Mouse (Mus musculus) MEL-GATA-1-ER (cell line): ENCODE results near the gene Bcat2.
"Not testable (repeated sequence)": the region's sequence is repeated elsewhere in the genome, so short reads cannot be mapped to it uniquely, and the experiment has no call there.

Source experiments
- DNase-seq: peaks from one replicate; pipeline ENCODE4 v3.0.0-alpha.2; 2012; ENCODE audit warnings: low read depth; ENCODE audit errors: extremely low read depth

The Bcat2 gene

DNA sequence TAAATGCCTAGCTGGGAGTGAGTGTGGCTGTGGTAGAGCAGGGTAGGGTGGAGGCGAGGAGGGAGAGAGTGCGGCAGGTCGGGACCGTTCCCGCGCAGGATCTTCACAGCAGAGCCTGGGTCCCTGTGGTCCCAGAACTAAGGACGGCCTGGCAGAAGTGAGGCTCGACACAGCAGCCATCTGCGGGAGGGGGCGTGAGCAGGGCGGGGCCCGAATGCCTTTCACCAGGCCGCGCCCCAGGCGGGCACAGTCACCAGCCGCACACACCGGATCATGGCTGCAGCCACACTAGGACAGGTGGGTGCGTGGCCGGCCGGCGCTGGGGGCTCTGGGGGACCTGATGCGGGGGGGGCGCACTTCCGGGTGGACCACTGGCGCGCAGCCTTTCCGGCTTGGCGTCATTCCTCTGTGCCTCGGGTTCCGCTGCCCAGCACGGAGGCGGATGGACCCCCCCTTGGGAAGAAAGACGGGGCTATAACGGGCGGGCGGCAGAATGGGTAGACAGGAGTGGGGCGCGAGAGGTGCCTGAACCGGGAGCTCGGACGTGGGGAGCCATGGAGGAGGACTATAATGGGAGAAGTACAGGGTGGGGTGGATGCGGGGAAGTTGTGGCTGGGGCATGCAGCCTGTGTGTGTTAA, at the start of gene Bcat2:
TSS of gene Bcat2 (plus strand) at position 51 of the 639 bp plus-strand sequence.
- DNase-seq: no peak

DNA sequence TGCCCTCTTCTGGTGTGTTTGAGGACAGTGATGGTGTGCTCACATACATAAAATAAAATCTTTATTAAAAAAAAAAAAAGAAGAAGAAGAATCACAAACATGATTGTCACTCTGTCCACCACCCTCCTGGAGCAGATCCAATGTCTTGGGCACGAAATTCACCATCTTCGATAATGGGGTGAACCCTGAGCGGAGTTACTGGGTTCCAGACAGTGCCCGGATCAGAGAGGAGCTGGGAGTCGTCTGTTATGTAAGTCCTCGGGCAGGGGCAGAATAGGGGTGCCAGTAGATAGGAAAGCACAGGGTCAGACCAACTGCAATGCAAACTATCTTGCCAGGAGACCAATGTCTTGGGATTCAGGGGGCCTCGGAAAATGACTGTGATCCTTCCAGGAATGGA, 49.3 kb upstream of the Bcat2 start:
- no peak for DNase-seq

DNA sequence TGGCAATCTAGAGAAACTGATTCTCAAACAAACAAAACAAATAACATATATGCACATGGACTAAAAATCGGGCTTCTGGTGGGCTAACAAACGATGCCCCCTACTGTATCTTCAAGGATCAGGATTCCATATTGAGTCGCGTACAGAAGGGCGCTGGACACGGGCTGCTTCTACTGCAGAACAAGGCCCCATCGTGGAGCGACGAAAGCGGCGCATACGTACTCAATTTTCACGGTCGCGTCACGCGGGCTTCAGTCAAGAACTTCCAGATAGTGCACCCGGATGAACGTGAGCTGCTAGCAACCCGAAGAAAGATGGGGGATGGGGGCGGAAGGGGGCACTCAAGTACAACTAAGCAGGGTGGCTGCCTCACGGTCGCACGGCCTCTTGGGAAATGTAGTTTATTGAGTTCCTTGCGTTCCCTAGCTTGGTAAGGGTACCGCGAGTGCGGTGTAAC, 48.2 kb upstream of the Bcat2 start:
- peak; percentile 88 for DNase-seq

DNA sequence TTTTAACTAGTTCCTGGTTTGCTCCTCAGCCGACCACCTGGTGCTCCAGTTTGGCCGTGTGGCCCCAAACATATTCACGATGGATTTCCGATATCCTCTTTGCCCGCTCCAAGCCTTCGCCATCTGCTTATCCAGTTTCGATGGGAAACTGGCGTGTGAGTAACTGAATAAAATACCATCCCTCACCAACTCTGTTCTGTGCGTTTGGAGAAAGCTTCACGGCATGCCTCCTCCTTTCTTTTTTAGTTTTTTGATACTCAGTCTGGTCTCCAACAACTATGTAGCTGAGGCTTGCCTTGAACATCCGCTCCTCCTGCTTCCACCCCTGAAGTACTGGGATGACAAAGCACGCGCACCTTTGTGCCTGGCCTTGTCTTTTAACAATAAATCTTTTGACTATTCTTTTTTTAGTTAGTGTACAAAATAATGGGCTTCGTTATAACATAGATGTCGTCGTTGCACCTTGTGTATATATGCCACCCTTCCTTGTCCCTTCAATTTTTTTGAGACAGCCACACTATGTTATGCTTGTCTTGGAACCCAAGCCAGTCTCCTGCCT, 47.7 kb upstream of the Bcat2 start:
- no peak for DNase-seq

DNA sequence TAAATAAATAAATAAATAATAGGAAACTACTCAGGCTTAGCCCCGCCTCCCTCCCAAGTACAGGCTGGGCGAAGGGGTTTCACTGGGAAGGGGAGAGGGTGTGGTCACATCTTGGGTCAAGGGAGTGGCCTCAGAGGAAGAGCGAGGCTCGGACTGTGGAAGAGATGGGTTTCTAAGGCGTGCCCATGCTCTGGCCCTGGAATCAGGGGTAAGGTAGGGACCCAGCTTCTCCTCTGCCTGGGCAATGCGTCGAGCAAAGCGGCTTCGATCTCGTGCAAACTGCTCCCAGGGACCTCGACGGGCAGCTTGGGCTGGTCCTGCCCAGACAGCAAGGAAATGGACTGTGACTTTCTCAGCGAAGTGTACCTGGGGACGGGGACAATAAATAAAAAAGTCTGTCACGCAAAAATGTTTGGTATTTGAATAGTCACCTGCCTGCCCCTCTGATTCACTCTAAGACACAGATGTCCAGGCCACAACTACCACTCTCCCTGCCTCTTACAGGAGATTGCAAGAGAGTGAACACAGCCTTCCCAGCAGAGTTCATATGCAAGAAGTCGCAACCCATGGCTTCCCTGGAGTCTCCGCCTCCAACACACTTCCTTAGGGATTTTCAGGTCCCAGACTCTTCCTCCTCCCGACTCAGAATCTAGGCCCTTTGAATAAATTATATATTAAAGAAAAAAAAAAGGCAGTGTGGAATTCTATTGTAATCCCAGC, 46.8 kb upstream of the Bcat2 start:
- no peak for DNase-seq

DNA sequence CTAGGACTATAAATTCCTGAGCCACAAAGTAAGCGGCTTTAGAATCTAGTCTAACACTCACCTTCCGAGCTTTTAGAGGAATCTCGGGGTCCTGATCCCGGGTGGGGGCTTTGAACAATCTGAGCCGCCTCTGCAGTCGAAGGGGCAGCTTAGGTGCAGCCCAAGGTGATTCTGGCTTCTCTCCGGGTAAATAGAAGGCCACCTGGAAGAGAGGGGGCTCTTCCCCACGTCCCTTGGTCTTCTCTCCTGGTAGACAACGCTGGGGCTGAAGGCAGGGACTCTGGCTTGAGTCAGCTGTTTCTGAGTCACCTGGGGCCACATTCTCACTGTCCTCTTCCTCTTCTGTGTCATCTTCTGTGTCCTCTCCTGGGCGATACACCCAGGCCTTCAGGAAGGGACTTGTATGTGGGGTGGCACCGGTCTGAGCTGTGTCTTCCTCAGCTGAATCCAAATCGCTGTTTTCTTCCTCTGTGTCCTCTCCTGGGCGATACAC, 46.2 kb upstream of the Bcat2 start:
- DNase-seq: no peak

DNA sequence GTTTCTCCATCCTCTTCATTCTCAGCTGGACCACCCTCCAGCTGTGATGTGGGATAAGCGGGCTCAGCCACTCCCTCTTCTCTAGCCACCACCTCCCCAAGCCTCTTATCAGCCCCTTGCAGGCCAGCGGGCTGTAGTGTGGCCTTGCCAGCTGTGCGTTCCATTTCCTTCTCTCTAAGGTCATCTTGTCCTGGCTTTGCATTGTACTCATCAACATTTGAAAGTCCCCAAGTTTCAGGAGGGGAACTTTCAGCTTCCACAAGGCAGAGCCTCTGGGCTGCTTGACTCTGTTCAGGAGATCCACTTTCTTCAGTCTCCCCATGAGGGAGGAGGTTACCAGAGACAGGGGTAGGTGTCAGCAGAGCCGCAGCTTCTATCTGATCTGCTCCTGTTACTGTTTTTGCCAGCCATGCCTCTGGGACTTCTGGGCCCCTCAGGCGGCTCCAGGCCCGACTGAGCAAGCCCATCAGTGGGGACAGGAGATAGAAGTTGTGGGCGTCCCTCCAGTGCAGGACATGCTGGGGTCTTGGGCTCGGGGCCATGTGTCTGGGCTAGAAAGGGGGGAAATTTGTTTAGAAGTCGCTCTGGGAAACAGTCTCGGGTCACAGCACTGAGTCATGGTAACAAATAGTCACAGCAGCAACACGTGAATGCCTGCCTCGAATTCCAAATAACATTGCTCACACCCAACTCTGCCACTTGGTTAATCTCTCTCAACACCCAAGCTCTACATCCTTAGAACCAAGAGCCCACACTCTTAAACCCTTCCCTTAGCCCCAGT, 44.9 kb upstream of the Bcat2 start:
- peak; percentile 96 for DNase-seq

DNA sequence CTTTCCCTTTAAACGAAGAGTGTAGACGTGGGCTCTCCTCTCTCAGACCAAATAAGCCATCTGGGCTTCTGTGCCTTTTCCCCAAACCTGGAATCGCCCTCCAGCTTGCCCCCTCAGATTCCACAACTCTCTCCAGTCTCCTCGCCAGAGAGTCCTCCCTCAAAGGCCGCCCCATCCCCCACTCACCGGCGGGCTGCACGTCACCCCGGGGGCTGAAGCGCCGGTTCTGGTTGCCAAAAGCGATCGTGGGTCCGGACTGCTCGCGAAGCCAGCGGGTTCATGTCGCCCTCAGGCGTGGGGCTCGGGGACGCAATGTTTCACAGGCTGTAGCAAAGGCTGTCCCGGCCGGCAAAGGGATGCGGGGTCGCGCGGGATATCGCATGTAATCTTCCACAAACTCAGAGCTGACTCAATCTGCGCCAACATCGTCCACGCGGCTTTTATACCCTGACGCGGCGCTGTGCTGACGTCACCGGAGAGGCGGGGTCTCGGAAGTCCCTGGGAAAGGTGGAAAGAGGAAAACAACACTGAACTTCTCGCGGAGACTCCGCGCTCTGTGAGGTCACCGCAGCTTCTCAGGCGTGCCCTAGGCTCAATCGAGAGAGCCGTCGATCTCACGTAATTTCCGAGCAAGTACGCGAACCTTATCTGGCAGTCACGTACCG, 44.0 kb upstream of the Bcat2 start, which contains the start of the genes Ppp1r15a and Plekha4:
TSS of gene Ppp1r15a (minus strand) at position 460 of the 665 bp plus-strand sequence.
TSS of gene Plekha4 (plus strand) at position 522 of the 665 bp plus-strand sequence.
- peak; percentile 98 for DNase-seq

DNA sequence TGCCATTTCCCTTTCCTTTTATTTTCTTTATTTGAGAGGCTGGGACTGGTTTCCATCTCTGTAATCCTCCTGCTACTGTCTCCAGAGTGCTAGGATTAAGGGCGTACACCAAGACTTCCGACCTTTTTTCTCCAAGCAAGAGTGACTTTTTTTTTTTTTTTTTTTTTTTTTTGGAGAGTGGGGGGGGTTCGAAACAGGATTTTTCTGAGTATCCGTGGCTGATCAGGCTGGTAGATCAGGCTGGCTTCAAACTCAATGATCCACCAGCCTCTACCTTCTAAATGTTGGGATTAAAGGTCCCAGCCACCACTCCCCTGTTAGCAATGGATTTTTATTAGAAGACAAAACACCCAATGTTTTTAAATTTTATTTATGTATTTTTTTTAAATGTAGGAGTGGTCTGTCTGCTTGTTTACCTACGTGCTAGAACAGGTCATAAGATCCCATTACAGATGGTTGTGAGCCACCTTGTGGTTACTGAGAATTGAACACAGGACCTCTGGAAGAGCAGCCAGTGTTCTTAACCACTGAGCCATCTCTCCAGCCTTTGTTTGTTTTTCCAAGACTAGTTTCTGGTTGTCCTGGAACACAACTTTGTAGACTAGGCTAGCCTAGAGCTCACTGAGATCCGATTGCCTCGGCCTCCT, 43.4 kb upstream of the Bcat2 start:
- no peak for DNase-seq

DNA sequence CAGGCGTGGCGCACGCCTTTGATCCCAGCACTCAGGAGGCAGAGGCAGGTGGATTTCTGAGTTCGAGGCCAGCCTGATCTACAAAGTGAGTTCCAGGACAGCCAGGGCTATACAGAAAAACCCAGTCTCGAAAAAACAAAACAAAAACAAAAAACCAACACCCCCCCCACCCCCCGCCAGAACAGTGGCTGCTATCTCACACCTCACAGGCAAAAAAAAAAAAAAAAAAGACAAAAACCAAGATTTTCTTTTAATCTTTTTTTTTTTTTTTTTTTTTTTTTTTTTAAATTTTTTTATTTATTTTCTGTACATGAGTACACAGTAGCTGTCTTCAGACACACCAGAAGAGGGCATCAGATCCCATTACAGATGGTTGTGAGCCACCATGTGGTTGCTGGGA, 42.8 kb upstream of the Bcat2 start:
- DNase-seq: not testable (repeated sequence)

DNA sequence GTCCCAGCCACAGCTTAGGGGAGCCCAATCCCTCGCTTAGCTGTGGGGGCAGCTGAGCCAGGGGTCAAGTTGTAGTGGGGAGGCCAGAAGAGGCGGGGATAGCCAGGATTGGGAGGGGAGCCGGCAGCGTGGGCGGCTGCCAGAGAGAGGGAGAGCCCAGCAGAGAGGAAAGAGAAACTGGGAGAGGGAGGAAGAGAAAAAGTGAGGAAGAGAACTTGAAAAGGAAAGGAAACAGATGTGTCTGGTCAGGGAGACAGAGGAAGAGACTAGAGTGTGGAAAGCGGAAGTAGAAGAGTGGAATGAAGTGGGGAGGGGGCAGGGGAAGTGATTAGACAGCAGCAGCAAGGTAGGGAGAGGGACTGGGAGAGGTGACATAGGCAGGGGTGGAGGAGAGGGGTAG, 40.5 kb upstream of the Bcat2 start:
- no peak for DNase-seq

DNA sequence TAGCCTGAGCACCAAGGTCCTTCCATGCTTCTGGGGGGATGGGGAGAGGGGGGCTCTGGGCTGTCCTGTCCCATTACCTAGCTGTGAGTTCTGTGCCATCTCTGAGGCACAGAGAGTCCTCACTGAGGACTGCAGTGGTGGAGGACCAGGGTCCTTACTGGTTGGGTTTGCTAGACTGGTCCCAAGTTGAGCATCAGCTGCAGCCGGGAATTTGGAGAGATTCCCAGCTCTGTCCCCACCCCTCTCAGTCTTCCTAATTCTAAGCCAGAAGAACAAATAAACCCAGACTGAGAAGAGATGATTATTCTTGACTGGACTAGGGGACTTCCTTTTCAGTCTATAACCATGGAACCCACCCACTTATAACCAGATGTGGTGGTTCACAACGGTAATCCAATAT, 39.3 kb upstream of the Bcat2 start:
- no peak for DNase-seq

DNA sequence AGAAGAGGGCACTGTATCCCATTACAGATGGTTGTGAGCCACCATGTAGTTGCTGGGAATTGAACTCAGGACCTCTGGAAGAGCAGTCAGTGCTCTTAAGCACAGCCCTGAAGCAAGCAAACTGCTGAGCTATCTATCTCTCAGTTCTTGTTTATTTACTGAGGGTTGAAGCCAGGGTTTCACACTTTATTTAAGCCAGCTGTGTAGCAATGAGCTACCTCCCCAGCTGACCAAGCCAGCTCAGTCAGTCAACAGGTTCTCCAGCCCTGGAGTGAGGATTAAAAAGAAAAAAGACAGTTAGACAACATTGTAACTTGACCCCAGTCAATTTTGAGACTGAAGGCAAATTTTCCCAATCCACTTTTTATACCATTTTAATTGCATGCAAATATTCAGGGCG, 34.3 kb upstream of the Bcat2 start:
- DNase-seq: no peak

DNA sequence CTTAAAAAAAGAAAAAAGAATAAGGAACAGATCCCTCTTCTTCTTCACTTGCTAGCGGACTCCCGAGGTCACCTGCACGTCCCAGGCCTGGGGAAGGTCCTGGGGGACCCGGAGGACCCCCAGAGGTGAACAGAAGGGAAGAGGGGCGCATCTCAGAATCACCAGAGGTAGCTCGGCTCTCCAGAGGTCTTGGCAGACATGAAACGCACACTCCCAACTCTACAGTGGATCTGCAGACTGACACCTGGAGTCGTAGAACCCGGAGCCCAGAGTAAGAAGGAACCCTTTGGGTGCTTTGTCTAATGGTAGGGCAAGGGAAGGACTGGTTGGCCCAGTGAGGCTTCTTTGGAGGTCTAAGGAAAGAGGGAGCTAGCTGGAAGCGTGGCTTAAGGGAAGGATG, 32.4 kb upstream of the Bcat2 start:
- DNase-seq: no peak

DNA sequence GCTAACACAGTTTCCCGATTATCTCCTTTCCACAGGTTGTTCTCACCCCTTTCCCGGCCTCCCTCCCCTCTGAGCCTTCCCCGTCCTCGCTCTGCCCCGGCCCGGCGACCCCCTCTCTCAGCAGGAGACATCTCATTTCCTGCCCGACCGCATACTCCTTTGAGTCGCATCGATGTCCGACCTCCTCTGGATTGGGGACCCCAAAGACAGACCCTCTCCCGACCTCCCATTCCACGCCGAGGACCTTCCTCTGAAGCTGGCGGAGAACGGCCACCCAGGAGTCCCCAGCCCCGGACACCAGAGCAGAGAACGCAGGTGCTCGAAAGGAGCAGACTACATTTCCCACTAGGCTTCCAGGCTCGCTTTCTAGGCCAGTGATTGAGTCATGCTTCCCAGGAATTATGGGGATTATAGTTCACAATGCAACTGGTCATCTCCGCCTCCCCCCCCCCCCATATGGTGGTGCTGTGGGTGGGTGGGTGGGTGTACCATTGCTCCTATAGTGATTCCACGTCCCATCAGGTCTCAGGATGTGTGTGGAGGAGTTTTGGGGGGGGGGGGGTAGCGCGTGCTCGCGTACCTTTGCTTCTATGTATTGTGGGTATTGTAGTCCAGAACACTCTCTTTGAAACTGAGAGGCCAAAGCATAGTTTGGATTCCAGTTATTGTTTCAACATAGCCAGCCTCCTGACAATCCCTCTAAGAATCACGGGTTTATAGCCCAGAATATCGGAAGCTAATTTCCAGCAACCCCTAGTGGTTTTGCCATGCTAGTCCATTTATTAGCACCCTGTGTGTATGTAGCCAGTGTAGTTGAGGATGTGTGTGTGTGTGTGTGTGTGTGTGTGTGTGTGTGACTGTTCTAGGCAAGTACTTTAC, 31.6 kb upstream of the Bcat2 start:
- DNase-seq: no peak

DNA sequence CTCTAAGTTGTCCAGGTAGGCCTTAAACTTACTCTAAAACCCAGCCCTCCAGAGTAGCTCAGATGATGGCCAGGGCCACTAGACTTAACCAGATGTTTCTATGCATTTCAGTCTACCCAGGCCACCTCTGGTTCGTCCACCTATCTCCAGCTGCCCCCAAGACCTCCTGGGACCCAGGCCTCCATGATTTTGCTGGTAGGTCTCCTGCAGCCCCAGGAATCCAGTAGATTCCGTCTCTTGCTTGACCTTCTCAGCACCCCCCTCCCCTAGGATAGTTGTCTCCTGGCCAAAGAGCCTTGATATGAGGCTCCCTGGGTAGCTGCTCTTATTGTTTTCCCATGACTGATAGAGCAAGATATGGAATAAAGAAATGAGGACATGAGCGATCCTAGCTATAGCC, 30.9 kb upstream of the Bcat2 start:
- DNase-seq: no peak

DNA sequence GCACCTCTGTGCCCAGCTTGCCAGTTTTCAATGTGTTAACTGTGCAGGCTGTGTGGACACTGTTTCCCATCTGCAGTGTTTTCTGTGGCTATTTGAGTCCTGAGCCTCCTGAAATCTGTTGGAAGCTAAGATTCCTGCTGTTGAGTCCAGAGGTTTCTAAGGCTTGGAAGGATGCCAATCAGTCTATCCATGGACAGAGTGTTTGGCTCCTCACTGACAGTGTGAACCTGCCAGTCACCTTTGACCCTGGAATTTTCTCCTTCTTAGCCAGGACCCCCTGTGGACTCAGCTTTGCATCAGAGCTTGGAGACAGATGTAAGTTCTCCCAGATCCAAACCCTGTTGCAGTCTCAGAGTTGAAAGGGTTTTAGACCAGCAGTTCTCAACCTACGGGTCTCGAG, 29.7 kb upstream of the Bcat2 start:
- DNase-seq: no peak

DNA sequence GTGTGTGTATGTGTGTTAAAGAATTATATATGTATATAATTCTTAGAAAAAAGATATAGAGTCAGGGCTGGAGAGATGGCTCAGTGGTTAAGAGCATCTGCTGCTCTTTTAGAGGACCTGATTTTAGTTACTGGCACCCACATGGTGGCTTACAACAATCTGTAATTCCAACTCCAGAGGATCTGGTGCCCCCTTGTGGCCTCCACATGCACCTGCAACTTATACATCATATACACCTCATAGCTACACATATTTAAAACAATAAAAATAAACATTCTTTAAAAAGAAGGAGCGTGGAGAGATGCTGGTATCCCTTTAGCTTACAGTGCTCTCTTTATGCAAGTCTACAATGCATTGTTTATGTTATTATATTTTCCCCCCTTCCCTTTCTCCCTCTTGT, 25.4 kb upstream of the Bcat2 start:
- DNase-seq: no peak

DNA sequence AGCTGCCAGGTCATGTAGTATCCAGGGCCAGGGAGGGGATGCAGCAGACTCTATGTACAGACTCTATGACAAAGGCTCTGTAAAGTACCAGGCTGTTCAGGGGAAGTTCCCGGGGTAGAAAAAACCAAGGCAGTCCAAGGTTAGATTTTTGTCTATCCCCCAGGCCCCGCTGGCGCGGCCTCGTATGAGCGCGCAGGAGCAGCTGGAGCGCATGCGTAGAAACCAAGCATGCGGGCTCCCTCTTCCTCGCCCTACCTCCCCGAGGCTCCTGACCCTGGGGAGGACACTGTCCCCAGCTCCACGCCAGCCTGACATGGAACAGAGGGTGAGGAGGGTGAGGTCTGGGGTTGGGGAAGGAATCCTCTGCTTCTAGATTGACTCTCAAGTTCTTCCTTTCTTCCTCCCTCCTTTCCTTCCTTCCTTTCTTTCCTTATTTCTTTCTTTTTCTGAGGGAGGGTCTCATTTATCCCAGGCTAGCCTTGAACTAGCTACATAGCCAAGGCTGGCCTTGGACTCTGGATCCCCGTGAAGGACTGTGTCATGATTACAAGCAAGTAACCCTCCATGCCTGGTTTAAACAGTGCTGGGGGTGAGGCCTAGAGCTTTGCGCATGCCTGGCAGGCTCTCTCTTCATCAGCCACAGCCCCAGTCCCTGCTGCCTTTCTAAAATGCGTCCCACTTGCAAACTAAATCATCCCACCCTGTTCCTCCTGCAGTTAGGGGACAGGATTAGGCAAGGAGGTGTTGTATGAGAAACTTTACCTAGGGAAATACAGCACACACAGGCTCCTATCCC, 20.1 kb upstream of the Bcat2 start:
- DNase-seq: no peak
